Mouse (Mus musculus) kidney, adult 2 months (tissue): Measurements from ENCODE around the gene Naip2. TPM values are rescaled to one million over a fixed set of nuclear protein-coding genes. Genes with fewer than 3 reads are reported as not detected.
"Not testable (repeated sequence)": the region's sequence is repeated elsewhere in the genome, so short reads cannot be mapped to it uniquely, and the experiment has no call there.

ENCODE experiments used
- DNase-seq: peaks from one replicate; pipeline ENCODE4 v3.0.0; 2021
- H3K27ac ChIP-seq: fragments of 200-500 bp; 2 replicates; pipeline ENCODE4 v1.5.1; 2012; ENCODE audit warnings: low read depth, low read length, control low read depth, inconsistent platforms; ENCODE audit not compliant: insufficient read depth
- H3K27me3 ChIP-seq: fragments of 200-500 bp; replicated peaks from 2 replicates; pipeline ENCODE4 v1.6.1; 2012; ENCODE audit warnings: mild to moderate bottlenecking, moderate library complexity, low read length, inconsistent platforms; ENCODE audit not compliant: control insufficient read depth, insufficient read depth
- H3K36me3 ChIP-seq: fragments of 200-500 bp; 2 replicates; pipeline ENCODE4 v1.6.1; 2012; ENCODE audit warnings: mild to moderate bottlenecking, moderate library complexity, low read length, inconsistent platforms; ENCODE audit not compliant: control insufficient read depth, insufficient read depth
- H3K4me1 ChIP-seq: fragments of 200-500 bp; 2 replicates; pipeline ENCODE4 v1.6.1; 2011; ENCODE audit warnings: low read length; ENCODE audit not compliant: control insufficient read depth, insufficient read depth
- H3K4me3 ChIP-seq: fragments of 200-500 bp; 2 replicates; pipeline ENCODE4 v1.5.1; 2011; ENCODE audit warnings: mild to moderate bottlenecking, low read depth, low read length, control low read depth; ENCODE audit not compliant: insufficient read depth
- CTCF ChIP-seq: fragments of 200-500 bp; conservative IDR thresholded peaks from 2 replicates; pipeline ENCODE4 v1.5.1; 2011; ENCODE audit warnings: low read depth, mild to moderate bottlenecking, control low read depth, low read length, moderate library complexity, mixed read lengths; ENCODE audit not compliant: insufficient read depth, insufficient read length
- POLR2A ChIP-seq: fragments of 200-500 bp; IDR thresholded peaks from one replicate; pipeline ENCODE4 v1.6.1; 2011; ENCODE audit warnings: low read depth, low read length, control low read depth
- WGBS: fragments of 180-500 bp; shearing (Covaris S2); methylation state at CpG from one replicate; pipeline ENCODE4 v1.1.7; 2018; 5-methylcytosine and 5-hydroxymethylcytosine counted together
- polyA plus RNA-seq: library from polyadenylated mRNA; depleted of rRNA; stranded (reverse); fragments of >200 nt; gene quantifications from 2 replicates; pipeline ENCODE4 v1.2.3, GENCODE M21; 2012

Gene Naip2
- polyA plus RNA-seq, 1 experiment = 1.0 TPM

GRCm38 (mm10) chr13:100195421-100195820 lies 6.5 kb downstream of the Naip2 start:
- no peak for TF ChIP-seq POLR2A
- TF ChIP-seq CTCF = no peak
- Histone ChIP-seq H3K4me3 (no peak overlapping the region), H3K36me3 (no peaks in the 10 kb centered on the region), H3K27ac (no peak overlapping the region), H3K27me3 (no peaks in the 10 kb centered on the region), H3K4me1 (no peaks in the 10 kb centered on the region; the same call in 1 of the 2 replicates)
- DNase-seq = no peak
- 53% methylated on average over 3 of the region's 3 CpGs for WGBS

- not testable (repeated sequence) for H3K27ac ChIP-seq, H3K27me3 ChIP-seq, DNase-seq, H3K4me3 ChIP-seq, H3K4me1 ChIP-seq, H3K36me3 ChIP-seq
These were observed 18.8 kb downstream of the Naip2 start for GRCm38 (mm10) chr13:100183111-100183510.

- not testable (repeated sequence) for H3K27ac ChIP-seq
- WGBS = 58% methylated on average over 4 of the region's 5 CpGs
These were observed 27.5 kb downstream of the Naip2 start for GRCm38 (mm10) chr13:100174360-100174759.

GRCm38 (mm10) chr13:100166378-100166777 lies 35.5 kb downstream of the Naip2 start:
- WGBS = 23% methylated on average over 2 of the region's 2 CpGs
- not testable (repeated sequence) for DNase-seq, H3K27ac ChIP-seq

More at GRCm38 (mm10) chr13:100174360-100174759, 27.5 kb downstream of the Naip2 start:
- not testable (repeated sequence) for H3K27me3 ChIP-seq, DNase-seq, H3K4me3 ChIP-seq, H3K4me1 ChIP-seq, H3K36me3 ChIP-seq

GRCm38 (mm10) chr13:100162467-100162866 lies 39.4 kb downstream of the Naip2 start:
- not testable (repeated sequence) for H3K27me3 ChIP-seq, H3K4me3 ChIP-seq, H3K27ac ChIP-seq, DNase-seq, H3K36me3 ChIP-seq, H3K4me1 ChIP-seq

More at GRCm38 (mm10) chr13:100166378-100166777, 35.5 kb downstream of the Naip2 start:
- not testable (repeated sequence) for H3K4me1 ChIP-seq, H3K36me3 ChIP-seq, H3K4me3 ChIP-seq, H3K27me3 ChIP-seq

- not testable (repeated sequence) for H3K4me1 ChIP-seq, H3K4me3 ChIP-seq, H3K27me3 ChIP-seq, H3K27ac ChIP-seq, H3K36me3 ChIP-seq, DNase-seq
- 82% methylated on average over 11 of the region's 11 CpGs for WGBS
These were observed 40.6 kb downstream of the Naip2 start for GRCm38 (mm10) chr13:100161171-100161870.

GRCm38 (mm10) chr13:100156624-100157023 lies 45.3 kb downstream of the Naip2 start:
- no peak for DNase-seq
- no peaks in the 10 kb centered on the region for H3K4me1 ChIP-seq
- H3K36me3 ChIP-seq = no peaks in the 10 kb centered on the region
- TF ChIP-seq CTCF = no peak
- H3K27me3 ChIP-seq = no peaks in the 10 kb centered on the region
- H3K4me3 ChIP-seq = no peak overlapping the region
- H3K27ac ChIP-seq = no peak overlapping the region
- 92% methylated on average over 3 of the region's 3 CpGs for WGBS

- DNase-seq = no peak
These were observed 49.2 kb downstream of the Naip2 start for GRCm38 (mm10) chr13:100152659-100153058.

More at GRCm38 (mm10) chr13:100152659-100153058, 49.2 kb downstream of the Naip2 start:
- TF ChIP-seq CTCF (no peak), POLR2A (no peak)
- no peak overlapping the region for H3K4me3 ChIP-seq
- H3K4me1 ChIP-seq = no peaks in the 10 kb centered on the region
- no peak overlapping the region for H3K27ac ChIP-seq
- H3K27me3 ChIP-seq = no peaks in the 10 kb centered on the region
- 42% methylated on average over 1 of the region's 1 CpGs for WGBS
- no peaks in the 10 kb centered on the region for H3K36me3 ChIP-seq
